Comparison of ENCODE assay signal across 26 mouse cellular contexts in the genomic region with DNA sequence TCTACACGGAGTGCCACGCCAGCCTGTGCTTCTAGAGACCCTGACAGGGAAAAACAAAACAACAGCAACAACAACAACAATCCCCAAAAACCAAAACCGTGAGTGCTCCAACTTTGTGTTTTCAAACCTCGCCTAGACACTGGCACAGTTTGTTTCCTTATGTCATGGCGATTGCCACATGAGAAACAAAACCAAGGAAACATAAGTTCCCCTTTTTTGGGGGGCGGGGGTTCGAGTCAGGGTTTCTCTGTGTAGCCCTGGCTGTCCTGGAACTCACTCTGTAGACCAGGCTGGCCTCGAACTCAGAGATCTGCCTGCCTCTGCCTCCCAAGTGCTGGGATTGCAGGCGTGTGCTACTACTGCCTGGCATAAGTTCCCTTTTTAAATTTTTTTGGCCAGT.
"Had no signal": no experiment of that assay in that cellular context is flagged by ENCODE, and none has a peak within 500 bp of the region (broad histone marks: within the 10 kb centered on the region; RNA-seq: fewer than 3 reads in every experiment).

No protein-coding gene starts in this region.

- H3K9me3 ChIP-seq: limb, embryonic 10.5 days; limb, embryonic 13.5 days; liver, embryonic 12.5 days; liver, embryonic 15.5 days; lung, embryonic 15.5 days; megakaryocyte, embryonic 14.5 days; midbrain, embryonic 10.5 days; midbrain, embryonic 13.5 days; neural tube, embryonic 13.5 days had no signal

- H3K4me3 ChIP-seq: limb, embryonic 10.5 days; limb, embryonic 13.5 days; liver, embryonic 12.5 days; liver, embryonic 15.5 days; lung, embryonic 15.5 days; megakaryocyte, embryonic 14.5 days; midbrain, embryonic 10.5 days; midbrain, embryonic 13.5 days; myocyte; neural tube, embryonic 13.5 days had no signal

- H3K4me1 ChIP-seq: limb, embryonic 13.5 days; midbrain, embryonic 10.5 days; midbrain, embryonic 13.5 days; neural tube, embryonic 13.5 days had no signal

- ATAC-seq: intestine, postnatal 0 days; liver, embryonic 12.5 days; midbrain, embryonic 13.5 days; midbrain, embryonic 16.5 days had no signal

- H3K27ac ChIP-seq: kidney, postnatal 0 days; limb, embryonic 10.5 days; limb, embryonic 13.5 days; liver, embryonic 12.5 days; liver, embryonic 15.5 days; lung, embryonic 15.5 days; midbrain, embryonic 10.5 days; midbrain, embryonic 13.5 days; neural tube, embryonic 13.5 days; stomach, postnatal 0 days had no signal

- H3K36me3 ChIP-seq: neural tube, embryonic 13.5 days had no signal

- DNase-seq: kidney, adult 2 months; kidney, postnatal 36 days; liver; lung, adult 18-20 months; lung, postnatal 10 days; lung, postnatal 4 days; right cerebral cortex, adult 18-20 months; right cerebral cortex, postnatal 14 days; right cerebral cortex, postnatal 4 days; thymus, adult 2 months; thymus, postnatal 14 days; thymus, postnatal 4 days had no signal

- H3K9ac ChIP-seq: limb, embryonic 13.5 days; liver, embryonic 12.5 days; liver, embryonic 15.5 days; lung, embryonic 15.5 days; midbrain, embryonic 13.5 days; neural tube, embryonic 13.5 days had no signal

- H3K27me3 ChIP-seq: limb, embryonic 13.5 days; liver, embryonic 12.5 days; liver, embryonic 15.5 days; lung, embryonic 15.5 days; megakaryocyte, embryonic 14.5 days; midbrain, embryonic 13.5 days; neural tube, embryonic 13.5 days had no signal

- H3K4me2 ChIP-seq: limb, embryonic 13.5 days; liver, embryonic 12.5 days; liver, embryonic 15.5 days; lung, embryonic 15.5 days; midbrain, embryonic 13.5 days; neural tube, embryonic 13.5 days had no signal
